Mouse (Mus musculus) neural tube, embryonic 13.5 days (tissue): ENCODE measurements around the gene Phyhd1. TPM values are rescaled to one million over a fixed set of nuclear protein-coding genes. Genes with fewer than 3 reads are reported as not detected.

Experiments used
- ATAC-seq: fragments of 200-750 bp; cut with Nextera tagmentation; 2 replicates; pipeline ENCODE4 v1.8.0; 2017; ENCODE audit warnings: low read depth, mild to moderate bottlenecking, moderate TSS enrichment, moderate library complexity
- H3K27ac ChIP-seq: fragments of 300-500 bp; sonication (generic); replicated peaks from 2 replicates; pipeline ENCODE4 v1.5.1; 2015; ENCODE audit warnings: moderate library complexity, mild to moderate bottlenecking, inconsistent platforms
- H3K27me3 ChIP-seq: fragments of 300-500 bp; sonication (generic); 2 replicates; pipeline ENCODE4 v1.6.1; 2015; ENCODE audit warnings: mild to moderate bottlenecking, inconsistent platforms
- H3K36me3 ChIP-seq: fragments of 300-500 bp; sonication (generic); 2 replicates; pipeline ENCODE4 v1.6.1; 2015; ENCODE audit warnings: mild to moderate bottlenecking, inconsistent platforms
- H3K4me1 ChIP-seq: fragments of 300-500 bp; sonication (generic); replicated peaks from 2 replicates; pipeline ENCODE4 v1.6.1; 2015; ENCODE audit warnings: inconsistent platforms
- H3K4me2 ChIP-seq: fragments of 300-500 bp; sonication (generic); 2 replicates; pipeline ENCODE4 v1.6.1; 2015; ENCODE audit warnings: inconsistent platforms, mild to moderate bottlenecking, moderate library complexity
- H3K4me3 ChIP-seq: fragments of 300-500 bp; sonication (generic); 2 replicates; pipeline ENCODE4 v1.5.1; 2015; ENCODE audit warnings: mild to moderate bottlenecking, inconsistent platforms
- H3K9ac ChIP-seq: fragments of 300-500 bp; sonication (generic); 2 replicates; pipeline ENCODE4 v1.6.1; 2015; ENCODE audit warnings: moderate library complexity, mild to moderate bottlenecking, inconsistent platforms
- H3K9me3 ChIP-seq: fragments of 300-500 bp; sonication (generic); 2 replicates; pipeline ENCODE4 v1.6.1; 2016; ENCODE audit warnings: inconsistent platforms
- WGBS: fragments of 180-500 bp; shearing (Covaris S2); methylation state at CpG from one replicate; pipeline ENCODE4 v1.1.7; 2015; 5-methylcytosine and 5-hydroxymethylcytosine counted together
- polyA plus RNA-seq: library from polyadenylated mRNA; unstranded; fragments of >200 nt; fragmentation: Nextera tagmentation; extraction: Ambion mirVana; gene quantifications from 2 replicates; pipeline ENCODE4 v1.2.1, GENCODE M21; 2015

Phyhd1 gene
- polyA plus RNA-seq, 1 experiment from 2014 or later, result 4.3 TPM

GRCm38 (mm10) chr2:30244595-30245178 is 21.3 kb upstream of the Phyhd1 start:
- ATAC-seq, result no peak
- Histone ChIP-seq H3K27ac (no peak overlapping the region), H3K36me3 (peaks cover 74% of the 10 kb centered on the region), H3K4me1 (peaks cover 37% of the 10 kb centered on the region), H3K9me3 (no peaks in the 10 kb centered on the region), H3K4me3 (no peak overlapping the region), H3K9ac (no peak overlapping the region), H3K4me2 (no peak overlapping the region), H3K27me3 (no peaks in the 10 kb centered on the region)
- WGBS, result 79% methylated on average over 7 of the region's 7 CpGs

- peaks cover 23% of the 10 kb centered on the region for H3K4me1 ChIP-seq
- no peak overlapping the region for H3K4me2 ChIP-seq
- ATAC-seq, result no peak
- H3K27ac ChIP-seq, result no peak overlapping the region
- peaks cover 73% of the 10 kb centered on the region for H3K36me3 ChIP-seq
- H3K27me3 ChIP-seq, result no peaks in the 10 kb centered on the region
- H3K4me3 ChIP-seq, result no peak overlapping the region
- H3K9me3 ChIP-seq, result no peaks in the 10 kb centered on the region
- no peak overlapping the region for H3K9ac ChIP-seq
- WGBS, result 94% methylated on average over 5 of the region's 5 CpGs
Observed at GRCm38 (mm10) chr2:30247036-30247435, 19.0 kb upstream of the Phyhd1 start.

GRCm38 (mm10) chr2:30247681-30248080 is 18.3 kb upstream of the Phyhd1 start:
- Histone ChIP-seq H3K9me3 (no peaks in the 10 kb centered on the region), H3K27ac (no peak overlapping the region), H3K4me2 (no peak overlapping the region), H3K9ac (no peak overlapping the region), H3K27me3 (no peaks in the 10 kb centered on the region), H3K36me3 (peaks cover 74% of the 10 kb centered on the region), H3K4me3 (no peak overlapping the region), H3K4me1 (peaks cover 22% of the 10 kb centered on the region)
- ATAC-seq, result no peak
- WGBS, result 71% methylated on average over 4 of the region's 4 CpGs

- H3K4me3 ChIP-seq, result no peak overlapping the region
- no peak overlapping the region for H3K9ac ChIP-seq
- H3K27me3 ChIP-seq, result no peaks in the 10 kb centered on the region
- WGBS, result 86% methylated on average over 3 of the region's 3 CpGs
- no peak overlapping the region for H3K27ac ChIP-seq
- peaks cover 66% of the 10 kb centered on the region for H3K36me3 ChIP-seq
- peaks cover 15% of the 10 kb centered on the region for H3K4me1 ChIP-seq
- no peak overlapping the region for H3K4me2 ChIP-seq
- no peak for ATAC-seq
- no peaks in the 10 kb centered on the region for H3K9me3 ChIP-seq
Observed at GRCm38 (mm10) chr2:30249182-30249581, 16.8 kb upstream of the Phyhd1 start.

- Histone ChIP-seq H3K27me3 (no peaks in the 10 kb centered on the region), H3K4me3 (no peak overlapping the region), H3K4me2 (no peak overlapping the region), H3K9me3 (no peaks in the 10 kb centered on the region), H3K4me1 (peaks cover 12% of the 10 kb centered on the region), H3K9ac (no peak overlapping the region), H3K27ac (no peak overlapping the region), H3K36me3 (peaks cover 64% of the 10 kb centered on the region)
- 88% methylated on average over 10 of the region's 10 CpGs for WGBS
- no peak for ATAC-seq
Observed at GRCm38 (mm10) chr2:30250166-30251128, 15.6 kb upstream of the Phyhd1 start.

- no peaks in the 10 kb centered on the region for H3K27me3 ChIP-seq
- H3K9me3 ChIP-seq, result no peaks in the 10 kb centered on the region
- peaks cover 12% of the 10 kb centered on the region for H3K4me1 ChIP-seq
- WGBS, result 84% methylated on average over 5 of the region's 5 CpGs
- peaks cover 69% of the 10 kb centered on the region for H3K36me3 ChIP-seq
- no peak overlapping the region for H3K27ac ChIP-seq
- no peak overlapping the region for H3K4me2 ChIP-seq
- no peak overlapping the region for H3K4me3 ChIP-seq
- H3K9ac ChIP-seq, result 0 out of 2 replicates have a peak overlapping the region, but pooled peaks have one; percentile 5
- ATAC-seq, result 0 out of 2 replicates have a peak, but pooled peaks have one; percentile 53
Observed at GRCm38 (mm10) chr2:30251417-30252104, 14.4 kb upstream of the Phyhd1 start.

GRCm38 (mm10) chr2:30252521-30252920 is 13.5 kb upstream of the Phyhd1 start:
- Histone ChIP-seq H3K9ac (no peak overlapping the region), H3K27ac (no peak overlapping the region), H3K36me3 (peaks cover 79% of the 10 kb centered on the region), H3K4me1 (peaks cover 12% of the 10 kb centered on the region), H3K4me2 (no peak overlapping the region), H3K27me3 (no peaks in the 10 kb centered on the region), H3K4me3 (no peak overlapping the region), H3K9me3 (no peaks in the 10 kb centered on the region)
- WGBS, result 87% methylated on average over 3 of the region's 3 CpGs
- no peak for ATAC-seq

- no peaks in the 10 kb centered on the region for H3K9me3 ChIP-seq
- no peak for ATAC-seq
- peaks cover 81% of the 10 kb centered on the region for H3K36me3 ChIP-seq
- no peak overlapping the region for H3K4me3 ChIP-seq
- no peaks in the 10 kb centered on the region for H3K27me3 ChIP-seq
- H3K4me2 ChIP-seq, result no peak overlapping the region
- H3K4me1 ChIP-seq, result peaks cover 17% of the 10 kb centered on the region
- 84% methylated on average over 5 of the region's 5 CpGs for WGBS
- no peak overlapping the region for H3K9ac ChIP-seq
- H3K27ac ChIP-seq, result no peak overlapping the region
Observed at GRCm38 (mm10) chr2:30253809-30254208, 12.2 kb upstream of the Phyhd1 start.

- Histone ChIP-seq H3K9ac (no peak overlapping the region), H3K4me2 (no peak overlapping the region), H3K4me1 (peaks cover 29% of the 10 kb centered on the region), H3K9me3 (no peaks in the 10 kb centered on the region), H3K4me3 (no peak overlapping the region), H3K27ac (no peak overlapping the region), H3K36me3 (peaks cover 85% of the 10 kb centered on the region), H3K27me3 (no peaks in the 10 kb centered on the region)
- no peak for ATAC-seq
- WGBS, result 96% methylated on average over 42 of the region's 42 CpGs
Observed at GRCm38 (mm10) chr2:30255631-30256395, 10.2 kb upstream of the Phyhd1 start.

- ATAC-seq, result no peak
- 96% methylated on average over 30 of the region's 30 CpGs for WGBS
- no peak overlapping the region for H3K4me2 ChIP-seq
- H3K4me3 ChIP-seq, result no peak overlapping the region
- H3K27me3 ChIP-seq, result no peaks in the 10 kb centered on the region
- peaks cover 26% of the 10 kb centered on the region for H3K4me1 ChIP-seq
- H3K9ac ChIP-seq, result no peak overlapping the region
- H3K36me3 ChIP-seq, result peaks cover 83% of the 10 kb centered on the region
- H3K27ac ChIP-seq, result no peak overlapping the region
- no peaks in the 10 kb centered on the region for H3K9me3 ChIP-seq
Observed at GRCm38 (mm10) chr2:30256616-30257350, 9.2 kb upstream of the Phyhd1 start.
